Mouse (Mus musculus) hindbrain, embryonic 15.5 days (tissue): Measurements from ENCODE around the gene Arhgef6. TPM values are rescaled to one million over a fixed set of nuclear protein-coding genes. Genes with fewer than 3 reads are reported as not detected.

Source experiments
- ATAC-seq: fragments of 200-750 bp; cut with Nextera tagmentation; 2 replicates; pipeline ENCODE4 v1.8.0; 2017; ENCODE audit warnings: low read depth, moderate number of reproducible peaks, moderate TSS enrichment; ENCODE audit not compliant: low FRiP score
- H3K27ac ChIP-seq: fragments of 300-500 bp; sonication (generic); replicated peaks from 2 replicates; pipeline ENCODE4 v1.5.1; 2015; ENCODE audit warnings: mild to moderate bottlenecking, inconsistent platforms
- H3K27me3 ChIP-seq: fragments of 300-500 bp; sonication (generic); 2 replicates; pipeline ENCODE4 v1.6.1; 2015; ENCODE audit warnings: control low read depth, inconsistent platforms
- H3K36me3 ChIP-seq: fragments of 300-500 bp; sonication (generic); 2 replicates; pipeline ENCODE4 v1.6.1; 2015; ENCODE audit warnings: control low read depth, inconsistent platforms
- H3K4me1 ChIP-seq: fragments of 300-500 bp; sonication (generic); replicated peaks from 2 replicates; pipeline ENCODE4 v1.6.1; 2015; ENCODE audit warnings: control low read depth, inconsistent platforms
- H3K4me2 ChIP-seq: fragments of 300-500 bp; sonication (generic); 2 replicates; pipeline ENCODE4 v1.6.1; 2015; ENCODE audit warnings: moderate library complexity, mild to moderate bottlenecking, inconsistent platforms
- H3K4me3 ChIP-seq: fragments of 300-500 bp; sonication (generic); 2 replicates; pipeline ENCODE4 v1.5.1; 2015; ENCODE audit warnings: mild to moderate bottlenecking, inconsistent platforms
- H3K9ac ChIP-seq: fragments of 300-500 bp; sonication (generic); 2 replicates; pipeline ENCODE4 v1.6.1; 2015; ENCODE audit warnings: inconsistent platforms
- H3K9me3 ChIP-seq: fragments of 300-500 bp; sonication (generic); 2 replicates; pipeline ENCODE4 v1.6.1; 2016; ENCODE audit warnings: control low read depth, inconsistent platforms
- WGBS: fragments of 180-500 bp; shearing (Covaris S2); methylation state at CpG from one replicate; pipeline ENCODE4 v1.1.7; 2015; 5-methylcytosine and 5-hydroxymethylcytosine counted together
- polyA plus RNA-seq: library from polyadenylated mRNA; unstranded; fragments of >200 nt; fragmentation: Nextera tagmentation; extraction: Ambion mirVana; gene quantifications from 2 replicates; pipeline ENCODE4 v1.2.1, GENCODE M21; 2015

Gene Arhgef6
- polyA plus RNA-seq, 1 experiment from 2014 or later: 5.1 TPM

DNA sequence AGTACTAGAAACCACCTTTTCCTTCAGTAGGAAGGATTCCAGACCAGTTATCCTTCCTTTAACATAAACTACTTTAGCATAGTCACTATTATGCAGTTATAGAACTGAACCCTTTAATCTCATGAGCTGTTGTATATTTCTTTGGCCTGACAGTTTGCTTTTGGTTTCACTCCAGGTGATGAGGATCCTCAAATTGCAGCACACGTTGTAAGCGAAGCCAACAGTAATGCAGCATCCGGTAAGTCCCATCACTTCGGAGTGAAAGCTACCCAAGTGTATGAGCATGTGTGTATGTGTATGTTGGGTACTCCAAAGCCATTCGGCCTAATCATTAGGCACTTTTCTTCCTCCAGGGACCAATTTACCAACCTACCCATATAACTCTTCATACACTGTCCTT lies 119.0 kb downstream of the Arhgef6 start:
- no peak overlapping the region for H3K4me3 ChIP-seq
- no peak overlapping the region for H3K9ac ChIP-seq
- H3K27ac ChIP-seq: no peak overlapping the region
- no peaks in the 10 kb centered on the region for H3K27me3 ChIP-seq
- no peaks in the 10 kb centered on the region for H3K4me1 ChIP-seq
- no peak overlapping the region for H3K4me2 ChIP-seq
- 78% methylated on average over 5 of the region's 5 CpGs for WGBS
- H3K36me3 ChIP-seq: no peaks in the 10 kb centered on the region
- no peak for ATAC-seq
- H3K9me3 ChIP-seq: no peaks in the 10 kb centered on the region

DNA sequence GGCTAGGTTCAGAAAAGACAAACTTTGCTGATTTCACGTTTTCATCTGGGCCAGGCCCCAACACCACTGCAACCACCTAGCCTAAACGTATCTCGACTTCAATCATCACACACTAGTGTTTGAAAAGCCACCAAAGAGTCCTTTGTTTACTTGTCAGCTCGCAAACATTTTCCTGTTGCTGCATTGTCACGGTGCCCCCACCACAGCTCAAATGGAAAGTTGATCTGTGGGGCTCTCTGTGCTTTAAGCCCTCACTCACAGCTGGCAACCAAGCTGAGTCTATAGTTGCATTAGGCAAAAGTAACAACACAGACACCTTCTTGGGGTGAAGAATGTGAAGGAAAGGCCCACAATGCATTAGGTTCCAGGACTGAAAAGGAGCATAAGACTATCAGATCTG lies 122.3 kb downstream of the Arhgef6 start:
- no peak for ATAC-seq
- Histone ChIP-seq H3K9me3 (no peaks in the 10 kb centered on the region), H3K36me3 (no peaks in the 10 kb centered on the region), H3K27me3 (no peaks in the 10 kb centered on the region), H3K4me1 (no peaks in the 10 kb centered on the region), H3K9ac (no peak overlapping the region), H3K4me2 (no peak overlapping the region), H3K4me3 (no peak overlapping the region), H3K27ac (no peak overlapping the region)
- WGBS: 62% methylated on average over 5 of the region's 5 CpGs

DNA sequence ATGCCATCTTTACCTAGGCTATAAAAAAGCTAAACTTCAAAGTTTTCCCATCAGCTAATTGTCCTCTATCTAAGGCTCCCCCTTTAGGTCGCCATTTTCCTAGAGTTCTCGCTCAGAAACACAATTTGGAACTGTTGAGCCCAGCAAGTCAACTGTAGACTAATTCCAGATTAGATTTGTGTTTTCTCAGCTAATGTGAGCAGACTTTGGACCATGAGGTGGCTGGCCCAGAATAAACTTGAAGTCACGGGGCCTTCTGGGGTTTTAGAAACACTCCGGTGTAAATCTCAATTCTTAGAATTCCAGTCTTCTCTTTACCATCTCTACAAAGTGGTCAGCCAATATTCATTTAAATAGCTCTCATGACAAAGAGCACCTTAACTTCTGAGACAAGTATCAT lies 123.0 kb downstream of the Arhgef6 start:
- Histone ChIP-seq H3K27me3 (no peaks in the 10 kb centered on the region), H3K36me3 (no peaks in the 10 kb centered on the region), H3K4me3 (no peak overlapping the region), H3K9me3 (no peaks in the 10 kb centered on the region), H3K4me2 (no peak overlapping the region), H3K27ac (no peak overlapping the region), H3K9ac (no peak overlapping the region), H3K4me1 (no peaks in the 10 kb centered on the region)
- 85% methylated on average over 4 of the region's 4 CpGs for WGBS
- ATAC-seq: no peak

DNA sequence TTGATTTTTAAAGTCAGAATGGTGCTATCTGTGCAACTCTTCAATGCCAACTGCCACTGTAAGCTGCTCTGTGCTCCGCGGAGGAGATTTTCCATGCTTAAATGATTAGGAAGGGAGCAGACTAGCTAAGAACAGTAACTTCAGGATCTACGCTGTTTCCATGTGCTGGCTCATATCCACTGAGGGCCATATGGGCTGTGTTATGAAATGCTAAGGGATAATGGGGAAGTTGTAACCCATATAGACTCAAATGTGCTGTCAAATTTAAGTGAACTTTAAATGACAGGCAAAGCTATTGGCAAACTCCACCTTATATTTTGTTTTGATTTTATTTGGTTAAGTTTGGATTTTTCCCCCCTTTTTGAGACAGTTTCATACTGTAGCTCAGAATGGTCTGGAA lies 125.7 kb downstream of the Arhgef6 start:
- ATAC-seq: no peak
- Histone ChIP-seq H3K27me3 (no peaks in the 10 kb centered on the region), H3K4me1 (no peaks in the 10 kb centered on the region), H3K9me3 (no peaks in the 10 kb centered on the region), H3K27ac (no peak overlapping the region), H3K4me3 (no peak overlapping the region), H3K9ac (no peak overlapping the region), H3K36me3 (no peaks in the 10 kb centered on the region), H3K4me2 (no peak overlapping the region)
- WGBS: 87% methylated on average over 3 of the region's 3 CpGs

DNA sequence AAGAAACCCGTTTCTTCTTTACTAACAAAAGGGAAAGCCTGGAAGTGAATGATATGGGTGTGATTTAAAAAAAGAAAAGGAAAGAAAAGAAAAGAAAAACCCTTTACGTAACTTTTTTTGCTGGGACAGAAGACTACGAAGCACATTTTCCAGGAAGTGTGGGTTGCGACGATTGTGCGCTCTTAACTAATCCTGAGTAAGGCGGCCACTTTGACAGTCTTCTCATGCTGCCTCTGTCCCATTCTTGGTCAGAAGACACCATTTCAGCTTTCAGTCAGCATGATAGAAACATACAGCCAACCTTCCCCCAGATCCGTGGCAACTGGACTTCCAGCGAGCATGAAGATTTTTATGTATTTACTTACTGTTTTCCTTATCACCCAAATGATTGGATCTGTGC lies 126.7 kb downstream of the Arhgef6 start, which contains the start of gene Cd40lg:
Gene Cd40lg (plus strand): TSS at position 268 of the 400 bp plus-strand sequence.
- ATAC-seq: no peak
- no peak within 1 kb of the TSS for H3K27ac ChIP-seq
- no peaks in the 10 kb centered on the region for H3K27me3 ChIP-seq
- WGBS: 86% methylated on average over 9 of the region's 9 CpGs
- H3K9ac ChIP-seq: no peak within 1 kb of the TSS
- H3K4me1 ChIP-seq: no peaks in the 10 kb centered on the region
- no peak within 1 kb of the TSS for H3K4me3 ChIP-seq
- H3K36me3 ChIP-seq: no peaks in the 10 kb centered on the region
- no peak within 1 kb of the TSS for H3K4me2 ChIP-seq
- no peaks in the 10 kb centered on the region for H3K9me3 ChIP-seq

DNA sequence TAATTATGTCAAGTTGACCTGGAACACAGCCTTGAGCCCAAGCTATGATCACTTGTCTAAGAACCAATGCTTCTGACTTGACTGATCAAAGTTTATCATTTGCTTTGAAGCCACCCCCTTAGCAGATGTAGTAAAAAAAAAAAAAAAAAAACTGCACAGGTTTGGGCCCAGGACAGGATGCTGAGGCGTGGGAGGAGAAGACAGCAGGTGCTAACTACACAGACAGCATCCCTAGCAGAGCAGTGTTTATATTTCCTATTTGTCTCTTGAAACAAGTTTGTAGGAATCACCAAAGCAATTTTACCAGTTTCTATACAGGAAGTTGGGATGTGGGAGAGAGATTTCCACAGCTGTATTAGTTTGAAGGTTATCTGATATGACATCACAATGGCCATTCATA lies 127.9 kb downstream of the Arhgef6 start:
- Histone ChIP-seq H3K27ac (no peak overlapping the region), H3K27me3 (no peaks in the 10 kb centered on the region), H3K4me2 (no peak overlapping the region), H3K36me3 (no peaks in the 10 kb centered on the region), H3K9ac (no peak overlapping the region), H3K4me1 (no peaks in the 10 kb centered on the region), H3K4me3 (no peak overlapping the region), H3K9me3 (no peaks in the 10 kb centered on the region)
- no peak for ATAC-seq
- 67% methylated on average over 1 of the region's 1 CpGs for WGBS

DNA sequence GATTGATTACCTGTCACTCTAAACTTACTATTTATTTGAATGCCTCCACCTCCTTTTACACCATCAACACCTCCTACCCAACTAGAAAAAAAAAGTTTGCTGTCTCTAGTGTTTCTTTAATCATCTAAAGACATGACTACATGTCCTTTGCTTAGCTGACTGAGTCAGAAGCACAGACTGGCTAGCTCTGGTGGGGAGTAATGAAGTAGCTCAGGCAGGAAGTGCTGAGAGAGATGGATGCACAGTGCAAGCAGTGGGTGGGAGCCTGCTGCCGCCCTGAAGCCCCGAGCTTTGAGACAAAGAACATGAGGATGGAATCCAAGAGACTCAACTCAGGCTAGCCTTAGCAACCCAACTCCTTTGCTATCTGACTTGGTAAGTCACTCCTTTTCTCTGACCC lies 138.1 kb downstream of the Arhgef6 start:
- Histone ChIP-seq H3K27ac (no peak overlapping the region), H3K36me3 (no peaks in the 10 kb centered on the region), H3K27me3 (no peaks in the 10 kb centered on the region), H3K4me1 (no peaks in the 10 kb centered on the region), H3K9me3 (no peaks in the 10 kb centered on the region), H3K9ac (no peak overlapping the region), H3K4me2 (no peak overlapping the region), H3K4me3 (no peak overlapping the region)
- WGBS: 70% methylated on average over 2 of the region's 2 CpGs
- ATAC-seq: no peak

DNA sequence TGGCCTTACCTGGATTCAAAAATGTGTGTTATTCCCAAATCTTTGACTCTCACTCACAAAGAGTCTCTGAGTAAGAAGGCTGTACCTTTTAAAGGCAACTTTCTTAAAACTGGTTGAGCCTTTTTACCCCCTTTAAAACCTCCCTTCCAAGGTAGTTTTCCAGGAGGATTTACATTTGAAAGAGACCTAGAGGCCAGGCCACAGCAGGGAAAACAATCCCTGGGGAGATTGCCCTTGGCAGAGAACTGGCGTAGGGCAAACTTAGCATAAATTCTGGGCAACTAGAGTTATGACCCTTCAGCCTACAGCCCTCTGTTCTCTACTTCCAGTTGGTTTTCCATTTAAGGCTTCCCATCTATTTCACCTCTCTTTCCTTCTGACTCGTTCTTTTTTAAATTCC lies 140.5 kb downstream of the Arhgef6 start:
- Histone ChIP-seq H3K4me2 (no peak overlapping the region), H3K9ac (no peak overlapping the region), H3K4me1 (no peaks in the 10 kb centered on the region), H3K4me3 (no peak overlapping the region), H3K9me3 (no peaks in the 10 kb centered on the region), H3K27me3 (no peaks in the 10 kb centered on the region), H3K27ac (no peak overlapping the region), H3K36me3 (no peaks in the 10 kb centered on the region)
- ATAC-seq: no peak
- WGBS: 33% methylated on average over 2 of the region's 2 CpGs

DNA sequence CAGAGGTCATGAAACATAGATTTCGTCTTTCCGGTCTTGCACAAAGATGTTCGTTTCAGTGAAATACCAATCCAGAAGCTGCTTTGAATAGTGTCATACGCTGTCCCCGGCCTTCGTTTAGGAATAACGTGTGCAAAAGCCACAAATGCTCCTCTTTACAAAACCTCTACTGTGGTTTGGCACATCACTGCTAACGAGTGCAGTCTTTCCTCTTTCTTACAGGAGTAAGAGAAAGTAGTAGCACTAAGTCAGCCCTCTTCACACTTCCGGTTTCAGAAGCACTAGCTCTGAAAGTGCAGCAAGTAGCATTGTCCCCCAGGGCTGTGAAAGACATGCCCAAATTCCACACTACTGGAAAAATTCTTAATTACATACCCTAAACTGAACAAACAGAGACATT lies 142.2 kb downstream of the Arhgef6 start:
- H3K4me1 ChIP-seq: no peaks in the 10 kb centered on the region
- WGBS: 90% methylated on average over 9 of the region's 9 CpGs
- H3K36me3 ChIP-seq: no peaks in the 10 kb centered on the region

DNA sequence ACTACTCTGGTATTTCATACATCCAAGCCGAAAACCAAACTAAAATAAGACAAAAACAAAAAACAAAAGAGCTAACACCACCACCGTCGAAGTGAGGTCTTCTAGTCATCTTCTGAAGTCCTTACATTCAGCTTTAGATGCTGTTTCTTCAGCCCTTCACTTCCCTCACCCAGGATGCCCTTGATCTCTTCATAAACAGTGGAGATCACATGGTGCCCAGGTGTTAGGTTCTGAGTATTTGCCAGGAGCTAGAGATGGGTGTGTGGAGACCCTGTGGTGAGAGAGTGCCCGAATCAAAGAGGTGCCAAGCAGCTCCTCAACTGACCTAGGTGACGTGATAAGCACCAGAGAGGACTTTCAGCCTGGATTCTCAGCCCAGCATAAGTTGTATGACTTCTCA lies 149.2 kb downstream of the Arhgef6 start:
- H3K4me3 ChIP-seq: no peak overlapping the region
- no peaks in the 10 kb centered on the region for H3K4me1 ChIP-seq
- WGBS: 84% methylated on average over 5 of the region's 5 CpGs

More for the DNA sequence above, 142.2 kb downstream of the Arhgef6 start:
- no peaks in the 10 kb centered on the region for H3K27me3 ChIP-seq
- H3K4me2 ChIP-seq: no peak overlapping the region
- no peak for ATAC-seq
- no peak overlapping the region for H3K9ac ChIP-seq
- H3K4me3 ChIP-seq: no peak overlapping the region
- no peaks in the 10 kb centered on the region for H3K9me3 ChIP-seq
- H3K27ac ChIP-seq: no peak overlapping the region

DNA sequence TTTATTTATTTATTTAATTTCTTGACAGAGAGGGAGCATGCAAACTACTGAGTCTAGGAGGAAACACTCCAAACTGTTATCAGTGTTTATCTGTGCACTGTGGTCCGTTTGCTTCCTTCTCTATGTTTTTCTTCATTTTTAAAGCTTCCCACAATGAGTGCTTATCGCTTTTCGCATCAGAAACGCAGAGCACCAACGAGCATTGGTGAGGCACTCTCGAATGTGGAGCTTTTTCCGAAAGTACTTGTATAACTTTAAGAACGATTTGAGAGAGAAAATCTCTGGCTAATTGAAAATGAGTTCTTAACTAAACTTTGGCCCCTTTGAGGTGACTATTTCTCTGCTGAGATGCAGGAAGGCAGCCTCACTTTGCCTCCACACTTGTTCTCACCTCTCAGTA lies 151.2 kb downstream of the Arhgef6 start:
- Histone ChIP-seq H3K9me3 (no peaks in the 10 kb centered on the region), H3K4me2 (no peak overlapping the region), H3K27ac (no peak overlapping the region), H3K27me3 (no peaks in the 10 kb centered on the region), H3K9ac (no peak overlapping the region), H3K36me3 (no peaks in the 10 kb centered on the region), H3K4me3 (no peak overlapping the region), H3K4me1 (no peaks in the 10 kb centered on the region)
- no peak for ATAC-seq
- 84% methylated on average over 8 of the region's 8 CpGs for WGBS

More for the DNA sequence above, 149.2 kb downstream of the Arhgef6 start:
- H3K9me3 ChIP-seq: no peaks in the 10 kb centered on the region
- no peaks in the 10 kb centered on the region for H3K36me3 ChIP-seq
- H3K4me2 ChIP-seq: no peak overlapping the region
- no peaks in the 10 kb centered on the region for H3K27me3 ChIP-seq
- no peak overlapping the region for H3K9ac ChIP-seq
- no peak for ATAC-seq
- no peak overlapping the region for H3K27ac ChIP-seq

DNA sequence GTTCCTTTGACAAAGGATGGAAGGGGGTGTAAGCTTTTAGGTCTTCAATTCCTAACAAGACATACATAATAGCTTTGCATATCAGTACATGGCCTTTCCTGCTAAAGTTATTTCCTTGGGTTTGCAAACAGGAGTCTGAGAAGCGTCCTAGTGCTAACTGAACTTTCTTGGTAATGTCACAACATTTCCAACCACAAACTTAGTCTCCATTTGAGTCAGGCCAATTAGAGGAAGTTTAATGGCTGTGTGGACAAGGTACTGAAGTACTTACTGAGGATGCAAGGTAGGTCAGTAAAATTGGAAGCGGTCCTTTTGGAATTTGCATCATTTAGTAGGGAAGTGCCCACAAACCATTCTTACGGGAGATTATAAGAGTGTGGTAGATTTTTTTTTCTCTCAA lies 155.2 kb downstream of the Arhgef6 start:
- no peak for ATAC-seq
- Histone ChIP-seq H3K4me3 (no peak overlapping the region), H3K4me1 (no peaks in the 10 kb centered on the region), H3K36me3 (no peaks in the 10 kb centered on the region), H3K27me3 (no peaks in the 10 kb centered on the region), H3K4me2 (no peak overlapping the region), H3K9ac (no peak overlapping the region), H3K9me3 (no peaks in the 10 kb centered on the region), H3K27ac (no peak overlapping the region)
- WGBS: 94% methylated on average over 3 of the region's 3 CpGs

DNA sequence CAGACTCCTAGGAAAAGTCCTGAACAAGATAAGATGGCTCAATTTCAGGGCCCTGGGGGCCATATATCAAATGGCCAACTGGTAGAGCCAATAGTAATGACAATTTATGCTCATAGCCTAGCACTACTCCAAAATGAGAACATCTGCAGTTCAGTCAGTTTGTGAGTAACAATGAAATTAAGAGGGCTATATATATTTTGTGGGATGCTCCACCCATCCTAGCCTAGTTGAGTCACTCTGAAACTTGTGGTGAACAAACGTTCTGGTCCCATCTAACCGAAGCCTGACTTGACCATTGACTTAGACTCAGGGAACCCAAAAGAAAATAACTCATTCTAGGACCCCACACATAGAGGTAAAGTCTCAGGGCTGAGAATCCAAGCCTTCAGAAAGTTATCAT lies 156.1 kb downstream of the Arhgef6 start:
- no peak overlapping the region for H3K27ac ChIP-seq
- no peak overlapping the region for H3K4me3 ChIP-seq
- no peaks in the 10 kb centered on the region for H3K27me3 ChIP-seq
- H3K36me3 ChIP-seq: no peaks in the 10 kb centered on the region
- H3K9ac ChIP-seq: no peak overlapping the region
- no peak overlapping the region for H3K4me2 ChIP-seq
- H3K9me3 ChIP-seq: no peaks in the 10 kb centered on the region
- ATAC-seq: no peak
- H3K4me1 ChIP-seq: no peaks in the 10 kb centered on the region
- WGBS: 89% methylated on average over 2 of the region's 2 CpGs
